27 mouse cellular contexts compared by ENCODE assay signal in genomic region chr3:39918601-39919000, GRCm38 (mm10).
"Had no signal": no experiment of that assay in that cellular context is flagged by ENCODE, and none has a peak within 500 bp of the region (broad histone marks: within the 10 kb centered on the region; RNA-seq: fewer than 3 reads in every experiment).

No protein-coding gene starts in this region.

- H3K4me3 ChIP-seq: gastrocnemius, adult 2 months; heart, embryonic 10.5 days; heart, embryonic 12.5 days; hindbrain, embryonic 10.5 days; hindbrain, embryonic 12.5 days; kidney, embryonic 15.5 days; limb, embryonic 13.5 days; limb, embryonic 15.5 days; liver, embryonic 12.5 days had no signal

- H3K36me3 ChIP-seq: heart, embryonic 10.5 days; heart, embryonic 12.5 days; hindbrain, embryonic 10.5 days; hindbrain, embryonic 12.5 days; kidney, embryonic 15.5 days; limb, embryonic 13.5 days; limb, embryonic 15.5 days; liver, embryonic 12.5 days had no signal

- H3K4me1 ChIP-seq: heart, embryonic 10.5 days; heart, embryonic 12.5 days; hindbrain, embryonic 10.5 days; hindbrain, embryonic 12.5 days; kidney, embryonic 15.5 days; limb, embryonic 13.5 days; limb, embryonic 15.5 days; liver, embryonic 12.5 days had no signal

- H3K4me2 ChIP-seq: heart, embryonic 12.5 days; hindbrain, embryonic 12.5 days; hindbrain, embryonic 14.5 days; kidney, embryonic 15.5 days; limb, embryonic 13.5 days; limb, embryonic 15.5 days; liver, embryonic 12.5 days had no signal

- DNase-seq: gastrocnemius, adult 2 months; gastrocnemius, postnatal 10 days; gastrocnemius, postnatal 25 days; heart, adult 18-20 months; heart, postnatal 10 days; heart, postnatal 4 days; kidney, adult 11 months; kidney, adult 2 months; kidney, adult 9 months; kidney, postnatal 14 days; kidney, postnatal 36 days; layer of hippocampus, adult 9-11 months; layer of hippocampus, postnatal 36 days; left cerebral cortex, postnatal 4 days had no signal

- H3K27ac ChIP-seq: gastrocnemius, adult 2 months; heart, embryonic 10.5 days; hindbrain, embryonic 10.5 days; hindbrain, embryonic 12.5 days; hindbrain, embryonic 14.5 days; kidney, embryonic 15.5 days; kidney, postnatal 0 days; limb, embryonic 13.5 days; limb, embryonic 15.5 days; liver, embryonic 12.5 days; liver, embryonic 14.5 days had no signal

- ATAC-seq: hindbrain, embryonic 16.5 days; intestine, embryonic 16.5 days; liver, embryonic 12.5 days had no signal

- H3K27me3 ChIP-seq: heart, embryonic 12.5 days; hindbrain, embryonic 12.5 days; kidney, embryonic 15.5 days; limb, embryonic 13.5 days; limb, embryonic 15.5 days; liver, embryonic 12.5 days had no signal

- H3K9ac ChIP-seq: heart, embryonic 12.5 days; hindbrain, embryonic 12.5 days; hindbrain, embryonic 14.5 days; kidney, embryonic 15.5 days; limb, embryonic 13.5 days; limb, embryonic 15.5 days; liver, embryonic 12.5 days; liver, embryonic 14.5 days had no signal

- H3K9me3 ChIP-seq: heart, embryonic 10.5 days; heart, embryonic 12.5 days; hindbrain, embryonic 10.5 days; hindbrain, embryonic 12.5 days; kidney, embryonic 15.5 days; limb, embryonic 13.5 days; limb, embryonic 15.5 days; liver, embryonic 12.5 days had no signal
